Mouse (Mus musculus): ENCODE measurements around the gene Sept8. TPM values are rescaled to one million over a fixed set of nuclear protein-coding genes. Genes with fewer than 3 reads are reported as not detected.

The Sept8 gene
- polyA plus RNA-seq, 1 experiment = 92.4 TPM

DNA sequence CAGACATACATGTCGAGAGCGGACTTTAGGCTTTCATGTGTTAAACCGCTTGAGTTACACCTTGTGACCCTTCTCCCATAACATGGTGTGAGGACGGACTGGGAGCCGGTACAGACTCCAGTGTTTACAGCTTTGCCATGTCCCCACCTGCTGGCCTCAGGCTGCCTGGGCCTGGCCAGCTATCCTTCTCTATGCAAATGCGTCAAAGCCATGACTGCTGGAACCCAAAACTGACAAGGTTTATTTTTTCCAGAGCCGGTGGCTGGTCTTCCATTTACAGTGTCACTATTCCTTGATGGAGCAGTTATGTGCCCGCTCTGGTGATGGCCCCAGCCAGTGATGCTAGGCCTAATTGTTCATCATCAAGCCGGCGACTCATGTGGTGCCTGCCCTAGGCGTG lies 22.2 kb downstream of the Sept8 start:
- Histone ChIP-seq H3K79me2 (ENCODE audit: control insufficient read depth, insufficient read depth) (no peaks in the 10 kb centered on the region), H3K36me3 (ENCODE audit: control insufficient read depth, insufficient read depth) (peaks cover 16% of the 10 kb centered on the region)

DNA sequence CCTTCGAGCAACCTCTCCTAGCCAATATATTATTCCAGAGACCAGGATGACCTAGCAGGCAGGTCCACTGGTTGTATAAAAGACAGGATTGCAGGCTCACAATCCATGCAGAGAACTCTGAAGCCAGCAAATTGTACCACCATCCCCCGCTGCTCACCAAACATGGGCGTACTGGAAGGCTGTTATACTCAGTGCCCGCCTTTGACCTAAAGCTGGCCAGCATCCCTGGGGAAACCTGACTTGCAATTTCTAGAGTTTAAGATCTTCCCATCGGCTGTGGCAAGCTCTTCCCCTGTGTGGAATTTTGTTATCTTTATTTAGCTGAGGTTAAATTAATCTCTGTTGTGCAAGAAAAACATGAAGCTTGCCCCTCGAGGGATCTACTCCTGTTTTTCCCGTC lies 24.0 kb downstream of the Sept8 start:
- H3K36me3 ChIP-seq (ENCODE audit: control insufficient read depth, insufficient read depth) = peaks cover 13% of the 10 kb centered on the region

More for the DNA sequence above, 22.2 kb downstream of the Sept8 start:
- Histone ChIP-seq H3K4me2 (ENCODE audit: low read depth) (no peak overlapping the region), H3K4me3 (no peak overlapping the region), H3K27me3 (ENCODE audit: control insufficient read depth, insufficient read depth, insufficient read length) (no peaks in the 10 kb centered on the region), H3ac (ENCODE audit: control insufficient read depth, insufficient read length) (no peak overlapping the region)
- TF ChIP-seq E2F4 (IDR thresholded peaks at IDR 0.05; ENCODE audit: insufficient read depth) (no peak), MYOD1 (IDR thresholded peaks at IDR 0.05; ENCODE audit: control insufficient read depth in 1 of 3, insufficient read length in 2 of 3, low read depth in 2 of 3) (no peak), TCF12 (IDR thresholded peaks at IDR 0.05; ENCODE audit: insufficient read depth, poor library complexity, severe bottlenecking) (no peak), POLR2A (IDR thresholded peaks at IDR 0.05; ENCODE audit: insufficient read length, low read depth) (no peak), REST (IDR thresholded peaks at IDR 0.05; ENCODE audit: insufficient read depth, insufficient read length) (no peak), USF1 (IDR thresholded peaks at IDR 0.05; ENCODE audit: low read depth) (no peak), MAX (IDR thresholded peaks at IDR 0.05; ENCODE audit: low read depth) (no peak), TCF3 (IDR thresholded peaks at IDR 0.05; ENCODE audit: insufficient read length, low read depth) (no peak), CEBPB (IDR thresholded peaks at IDR 0.05; ENCODE audit: insufficient read depth, poor library complexity, severe bottlenecking) (no peak)

DNA sequence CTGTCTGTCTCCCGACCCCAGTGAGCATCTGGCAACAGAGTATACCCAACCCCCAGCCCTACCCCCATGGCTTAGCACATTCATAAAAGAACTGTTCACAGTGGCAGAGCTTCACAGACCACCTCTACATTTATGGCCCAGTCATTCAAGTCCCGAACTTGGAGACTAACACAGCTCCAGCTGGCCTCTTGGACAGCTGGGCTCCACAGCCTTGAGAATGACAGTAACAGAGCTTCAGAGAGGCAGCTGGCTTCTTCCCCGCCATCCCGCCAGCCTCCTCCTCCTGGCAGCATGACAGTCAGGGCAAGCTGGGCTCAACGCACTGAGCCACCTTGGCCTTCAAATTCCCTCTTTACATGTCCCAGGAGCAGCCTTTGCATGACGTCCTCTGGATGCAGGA lies 27.2 kb downstream of the Sept8 start:
- Histone ChIP-seq H3ac (ENCODE audit: control insufficient read depth, insufficient read length) (no peak overlapping the region), H3K4me2 (ENCODE audit: low read depth) (no peak overlapping the region), H3K79me2 (ENCODE audit: control insufficient read depth, insufficient read depth) (no peaks in the 10 kb centered on the region), H3K36me3 (ENCODE audit: control insufficient read depth, insufficient read depth) (peaks cover 10% of the 10 kb centered on the region), H3K27me3 (ENCODE audit: control insufficient read depth, insufficient read depth, insufficient read length) (no peaks in the 10 kb centered on the region), H3K4me3 (no peak overlapping the region)
- peak; percentile 64 for TF ChIP-seq TCF12 (IDR thresholded peaks at IDR 0.05; ENCODE audit: insufficient read depth, poor library complexity, severe bottlenecking)
- TF ChIP-seq MYOD1 (IDR thresholded peaks at IDR 0.05; ENCODE audit: control insufficient read depth in 1 of 3, insufficient read length in 2 of 3, low read depth in 2 of 3) = peak; percentile 84 to 92 (median 91)
- peak; percentile 81 to 96 (median 95) for TF ChIP-seq MYOG (IDR thresholded peaks at IDR 0.05; ENCODE audit: control insufficient read depth in 1 of 3, insufficient read depth in 1 of 3, insufficient read length in 2 of 3, low read depth in 2 of 3)
- no peak for TF ChIP-seq POLR2A (IDR thresholded peaks at IDR 0.05; ENCODE audit: insufficient read length, low read depth)
- TF ChIP-seq E2F4 (IDR thresholded peaks at IDR 0.05; ENCODE audit: insufficient read depth) = no peak
- TF ChIP-seq POLR2AphosphoS2 (IDR thresholded peaks at IDR 0.05; ENCODE audit: insufficient read length, low read depth) = peak; percentile 66
- TF ChIP-seq TCF3 (IDR thresholded peaks at IDR 0.05; ENCODE audit: insufficient read length, low read depth) = peak; percentile 27

More for the DNA sequence above, 24.0 kb downstream of the Sept8 start:
- Histone ChIP-seq H3ac (ENCODE audit: control insufficient read depth, insufficient read length) (no peak overlapping the region), H3K4me3 (no peak overlapping the region), H3K4me2 (ENCODE audit: low read depth) (no peak overlapping the region), H3K27me3 (ENCODE audit: control insufficient read depth, insufficient read depth, insufficient read length) (no peaks in the 10 kb centered on the region), H3K79me2 (ENCODE audit: control insufficient read depth, insufficient read depth) (no peaks in the 10 kb centered on the region)
- TF ChIP-seq POLR2AphosphoS2 (IDR thresholded peaks at IDR 0.05; ENCODE audit: insufficient read length, low read depth) = no peak
- no peak for TF ChIP-seq CEBPB (IDR thresholded peaks at IDR 0.05; ENCODE audit: insufficient read depth, poor library complexity, severe bottlenecking)
- no peak for TF ChIP-seq POLR2A (IDR thresholded peaks at IDR 0.05; ENCODE audit: insufficient read length, low read depth)
- no peak for TF ChIP-seq MAX (IDR thresholded peaks at IDR 0.05; ENCODE audit: low read depth)
- no peak for TF ChIP-seq SRF (IDR thresholded peaks at IDR 0.05; ENCODE audit: control insufficient read depth, insufficient read length, low read depth)
- TF ChIP-seq E2F4 (IDR thresholded peaks at IDR 0.05; ENCODE audit: insufficient read depth) = no peak
- TF ChIP-seq TCF12 (IDR thresholded peaks at IDR 0.05; ENCODE audit: insufficient read depth, poor library complexity, severe bottlenecking) = no peak
- no peak for TF ChIP-seq USF1 (IDR thresholded peaks at IDR 0.05; ENCODE audit: low read depth)
- no peak for TF ChIP-seq MYOD1 (IDR thresholded peaks at IDR 0.05; ENCODE audit: control insufficient read depth in 1 of 3, insufficient read length in 2 of 3, low read depth in 2 of 3)
- TF ChIP-seq TCF3 (IDR thresholded peaks at IDR 0.05; ENCODE audit: insufficient read length, low read depth) = no peak
- TF ChIP-seq REST (IDR thresholded peaks at IDR 0.05; ENCODE audit: insufficient read depth, insufficient read length) = no peak
- TF ChIP-seq MYOG (IDR thresholded peaks at IDR 0.05; ENCODE audit: control insufficient read depth in 1 of 3, insufficient read depth in 1 of 3, insufficient read length in 2 of 3, low read depth in 2 of 3) = no peak

DNA sequence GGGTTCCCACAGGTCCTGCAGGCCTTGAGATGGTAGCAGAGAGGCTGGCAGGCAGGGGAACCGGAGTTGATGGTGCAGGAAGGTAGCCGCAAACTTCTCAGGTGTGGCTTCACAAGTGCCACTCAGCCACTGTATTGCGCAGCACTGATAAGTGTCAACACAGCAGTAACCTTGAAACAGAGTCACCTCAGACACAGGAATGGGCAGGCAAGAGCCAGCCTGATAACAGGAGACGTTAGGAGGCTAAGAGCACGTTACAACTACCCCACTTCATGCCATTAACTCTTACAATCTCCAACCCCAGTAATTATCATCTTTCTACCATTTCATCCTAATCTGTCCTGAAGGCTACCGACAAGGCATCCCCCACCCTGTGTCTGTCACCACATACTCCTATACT lies 28.5 kb downstream of the Sept8 start:
- Histone ChIP-seq H3K79me2 (ENCODE audit: control insufficient read depth, insufficient read depth) (no peaks in the 10 kb centered on the region), H3K4me2 (ENCODE audit: low read depth) (no peak overlapping the region), H3K4me3 (no peak overlapping the region), H3K27me3 (ENCODE audit: control insufficient read depth, insufficient read depth, insufficient read length) (no peaks in the 10 kb centered on the region), H3K36me3 (ENCODE audit: control insufficient read depth, insufficient read depth) (peaks cover 9% of the 10 kb centered on the region), H3ac (ENCODE audit: control insufficient read depth, insufficient read length) (no peak overlapping the region)
- peak; percentile 76 for TF ChIP-seq POLR2AphosphoS2 (IDR thresholded peaks at IDR 0.05; ENCODE audit: insufficient read length, low read depth)
- no peak for TF ChIP-seq USF1 (IDR thresholded peaks at IDR 0.05; ENCODE audit: low read depth)
- no peak for TF ChIP-seq MYOG (IDR thresholded peaks at IDR 0.05; ENCODE audit: control insufficient read depth in 1 of 3, insufficient read depth in 1 of 3, insufficient read length in 2 of 3, low read depth in 2 of 3)
- no peak for TF ChIP-seq TCF3 (IDR thresholded peaks at IDR 0.05; ENCODE audit: insufficient read length, low read depth)
- no peak for TF ChIP-seq POLR2A (IDR thresholded peaks at IDR 0.05; ENCODE audit: insufficient read length, low read depth)

DNA sequence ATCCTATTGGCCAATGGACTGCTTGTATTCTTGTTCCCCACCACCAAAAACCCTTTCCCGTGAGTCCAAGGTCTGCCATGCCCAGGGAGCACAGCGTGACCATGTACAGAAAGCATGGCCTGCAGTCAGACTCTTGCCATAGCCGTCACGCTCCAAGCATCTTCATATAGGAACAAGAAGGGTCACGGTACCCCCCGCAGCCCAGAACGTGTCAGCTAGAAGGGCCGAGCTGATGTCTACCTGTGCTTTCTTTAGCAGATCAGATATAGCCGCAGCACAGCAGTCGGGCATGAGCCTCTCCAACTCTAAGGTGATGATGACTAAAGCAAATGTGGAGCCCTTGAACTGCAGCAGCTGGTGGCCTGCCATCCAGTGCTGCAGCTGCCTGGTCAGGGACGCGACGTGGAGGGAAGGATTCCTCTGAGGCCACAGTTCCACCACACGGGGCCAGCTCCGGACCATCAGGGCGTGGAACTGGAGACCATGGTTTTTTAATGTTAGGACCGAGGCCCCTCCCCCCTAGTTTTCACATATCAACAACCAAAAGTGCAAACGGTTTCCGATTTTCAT lies 29.1 kb downstream of the Sept8 start:
- no peaks in the 10 kb centered on the region for H3K27me3 ChIP-seq (ENCODE audit: control insufficient read depth, insufficient read depth, insufficient read length)
- no peak overlapping the region for H3K4me2 ChIP-seq (ENCODE audit: low read depth)
- no peak overlapping the region for H3ac ChIP-seq (ENCODE audit: control insufficient read depth, insufficient read length)
- H3K36me3 ChIP-seq (ENCODE audit: control insufficient read depth, insufficient read depth) = peaks cover 5% of the 10 kb centered on the region
- no peaks in the 10 kb centered on the region for H3K79me2 ChIP-seq (ENCODE audit: control insufficient read depth, insufficient read depth)
- TF ChIP-seq CEBPB (IDR thresholded peaks at IDR 0.05; ENCODE audit: insufficient read depth, poor library complexity, severe bottlenecking) = no peak
- TF ChIP-seq POLR2A (IDR thresholded peaks at IDR 0.05; ENCODE audit: insufficient read length, low read depth) = no peak
- TF ChIP-seq E2F4 (IDR thresholded peaks at IDR 0.05; ENCODE audit: insufficient read depth) = no peak
- TF ChIP-seq USF1 (IDR thresholded peaks at IDR 0.05; ENCODE audit: low read depth) = no peak
- peak; percentile 46 for TF ChIP-seq TCF3 (IDR thresholded peaks at IDR 0.05; ENCODE audit: insufficient read length, low read depth)
- peak; percentile 66 to 93 (median 89) for TF ChIP-seq MYOG (IDR thresholded peaks at IDR 0.05; ENCODE audit: control insufficient read depth in 1 of 3, insufficient read depth in 1 of 3, insufficient read length in 2 of 3, low read depth in 2 of 3)
- TF ChIP-seq POLR2AphosphoS2 (IDR thresholded peaks at IDR 0.05; ENCODE audit: insufficient read length, low read depth) = peak; percentile 14
- TF ChIP-seq MYOD1 (IDR thresholded peaks at IDR 0.05; ENCODE audit: control insufficient read depth in 1 of 3, insufficient read length in 2 of 3, low read depth in 2 of 3) = peak in 2 of 3 experiments; percentile 80 to 85
- H3K4me3 ChIP-seq = no peak overlapping the region

Data from myocyte (in vitro differentiated cells).